Mouse (Mus musculus): ENCODE measurements around the gene Nacc2.

The Nacc2 gene

GRCm38 (mm10) chr2:26091771-26092393, 31.1 kb downstream of the Nacc2 start:
- DNase-seq, result no peak

- no peak for DNase-seq
Observed at GRCm38 (mm10) chr2:26090876-26091770, 31.9 kb downstream of the Nacc2 start.

GRCm38 (mm10) chr2:26089005-26089404, 34.0 kb downstream of the Nacc2 start:
- DNase-seq, result no peak

GRCm38 (mm10) chr2:26086926-26087600, 36.0 kb downstream of the Nacc2 start:
- DNase-seq, result no peak

- no peak for DNase-seq
Observed at GRCm38 (mm10) chr2:26086505-26086904, 36.5 kb downstream of the Nacc2 start.

- DNase-seq, result no peak
Observed at GRCm38 (mm10) chr2:26082883-26083282, 40.1 kb downstream of the Nacc2 start.

- DNase-seq, result no peak
Observed at GRCm38 (mm10) chr2:26080830-26081229, 42.2 kb downstream of the Nacc2 start.

GRCm38 (mm10) chr2:26079409-26079808, 43.6 kb downstream of the Nacc2 start:
- no peak for DNase-seq

GRCm38 (mm10) chr2:26077068-26077467, 46.0 kb downstream of the Nacc2 start:
- no peak for DNase-seq

GRCm38 (mm10) chr2:26076121-26076520, 46.9 kb downstream of the Nacc2 start:
- DNase-seq, result no peak

GRCm38 (mm10) chr2:26074551-26074950, 48.5 kb downstream of the Nacc2 start:
- no peak for DNase-seq

GRCm38 (mm10) chr2:26068592-26068991, 54.4 kb downstream of the Nacc2 start:
- DNase-seq, result no peak

GRCm38 (mm10) chr2:26068175-26068574, 54.8 kb downstream of the Nacc2 start:
- no peak for DNase-seq

- DNase-seq, result no peak
Observed at GRCm38 (mm10) chr2:26066527-26066926, 56.5 kb downstream of the Nacc2 start.

- no peak for DNase-seq
Observed at GRCm38 (mm10) chr2:26062742-26063427, 60.1 kb downstream of the Nacc2 start.

GRCm38 (mm10) chr2:26062241-26062640, 60.8 kb downstream of the Nacc2 start:
- DNase-seq, result no peak

- DNase-seq, result peak; percentile 5 to 10
Observed at GRCm38 (mm10) chr2:26061018-26061666, 61.9 kb downstream of the Nacc2 start.

- no peak for DNase-seq
Observed at GRCm38 (mm10) chr2:26057053-26057452, 66.0 kb downstream of the Nacc2 start.

GRCm38 (mm10) chr2:26056226-26056625, 66.8 kb downstream of the Nacc2 start:
- DNase-seq, result no peak

- no peak for DNase-seq
Observed at GRCm38 (mm10) chr2:26055747-26056102, 67.3 kb downstream of the Nacc2 start.

- DNase-seq, result peak; percentile 70 to 72
Observed at GRCm38 (mm10) chr2:26055046-26055746, 67.8 kb downstream of the Nacc2 start.

- no peak for DNase-seq
Observed at GRCm38 (mm10) chr2:26052806-26053205, 70.2 kb downstream of the Nacc2 start.
